Mouse (Mus musculus) frontal cortex, adult 2 months (tissue): Measurements from ENCODE around the gene Prss44. TPM values are rescaled to one million over a fixed set of nuclear protein-coding genes. Genes with fewer than 3 reads are reported as not detected.
"Not testable (repeated sequence)": the region's sequence is repeated elsewhere in the genome, so short reads cannot be mapped to it uniquely, and the experiment has no call there.

Experiments
- DNase-seq, 2 experiments: peaks; one replicate each; pipeline ENCODE4 v3.0.0; 2022; ENCODE audit warnings: low spot score in 1 of 2; ENCODE audit errors: extremely low spot score in 1 of 2
- polyA plus RNA-seq: library from polyadenylated mRNA; depleted of rRNA; stranded (reverse); fragments of >200 nt; gene quantifications from 2 replicates; pipeline ENCODE4 v1.2.3, GENCODE M21; 2012; rRNA removed

The Prss44 gene
- not detected in 2 replicates for polyA plus RNA-seq

DNA sequence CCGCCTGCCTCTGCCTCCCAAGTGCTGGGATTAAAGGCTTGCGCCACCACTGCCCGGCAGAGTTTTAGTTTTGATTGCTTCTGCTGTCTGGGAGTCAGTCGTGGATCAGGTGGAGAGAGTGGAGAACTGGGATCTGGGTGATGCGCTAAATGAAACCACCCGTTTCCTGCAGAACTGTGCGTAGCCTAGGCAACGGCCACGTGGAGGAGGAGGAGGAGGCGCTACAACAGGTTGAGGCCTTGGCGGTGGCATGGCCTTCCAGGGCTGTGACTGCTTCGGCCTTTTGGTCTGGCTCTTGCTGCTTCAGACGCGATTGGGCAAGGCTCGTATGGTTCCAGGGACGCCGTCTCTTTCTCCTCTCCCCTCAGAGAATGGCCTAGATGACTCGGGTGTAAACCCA is at the start of gene Prss44:
TSS of gene Prss44 (plus strand) at position 206 of the 400 bp plus-strand sequence.
- no peak for DNase-seq

- DNase-seq = no peak
These were observed 41.5 kb upstream of the Prss44 start for GRCm38 (mm10) chr9:110772336-110772735.

- no peak for DNase-seq
These were observed 39.2 kb upstream of the Prss44 start for GRCm38 (mm10) chr9:110774403-110775268.

GRCm38 (mm10) chr9:110775269-110776022 is 38.3 kb upstream of the Prss44 start:
- no peak for DNase-seq

- DNase-seq = no peak
These were observed 35.7 kb upstream of the Prss44 start for GRCm38 (mm10) chr9:110778100-110778499.

GRCm38 (mm10) chr9:110778559-110778958 is 35.2 kb upstream of the Prss44 start:
- DNase-seq = no peak

DNA sequence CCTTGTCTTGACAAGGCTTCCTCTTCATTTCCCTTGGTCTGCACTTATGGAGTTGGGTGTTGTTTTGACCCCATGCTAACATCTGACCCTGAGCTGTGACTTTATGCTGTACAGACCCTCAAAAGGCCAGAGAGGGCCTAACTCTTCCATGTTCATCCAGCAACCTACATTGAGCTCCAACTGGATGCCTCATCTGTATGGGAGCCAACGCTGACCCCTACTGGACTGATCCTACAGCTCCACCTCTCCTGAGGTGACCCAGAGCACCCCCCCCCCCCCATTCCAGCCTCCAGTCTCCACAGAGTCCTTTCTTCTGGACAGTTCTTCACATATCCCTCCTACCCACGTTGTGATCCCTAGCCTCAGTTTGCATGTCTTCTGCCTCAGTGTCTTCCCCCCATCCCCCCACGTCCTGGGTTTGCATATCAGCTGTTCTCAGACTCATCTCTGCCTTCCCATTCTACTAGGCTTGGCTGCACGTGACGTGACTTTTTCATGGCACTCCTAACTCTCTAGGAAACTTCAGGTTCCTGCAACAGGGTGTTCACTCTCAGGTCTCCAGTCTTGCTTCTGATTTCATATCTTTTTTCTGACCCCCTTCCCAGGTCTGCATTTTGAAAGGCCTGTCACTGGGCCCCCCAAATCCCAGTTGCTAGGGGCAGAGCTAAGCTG is 34.4 kb upstream of the Prss44 start:
- no peak for DNase-seq

DNA sequence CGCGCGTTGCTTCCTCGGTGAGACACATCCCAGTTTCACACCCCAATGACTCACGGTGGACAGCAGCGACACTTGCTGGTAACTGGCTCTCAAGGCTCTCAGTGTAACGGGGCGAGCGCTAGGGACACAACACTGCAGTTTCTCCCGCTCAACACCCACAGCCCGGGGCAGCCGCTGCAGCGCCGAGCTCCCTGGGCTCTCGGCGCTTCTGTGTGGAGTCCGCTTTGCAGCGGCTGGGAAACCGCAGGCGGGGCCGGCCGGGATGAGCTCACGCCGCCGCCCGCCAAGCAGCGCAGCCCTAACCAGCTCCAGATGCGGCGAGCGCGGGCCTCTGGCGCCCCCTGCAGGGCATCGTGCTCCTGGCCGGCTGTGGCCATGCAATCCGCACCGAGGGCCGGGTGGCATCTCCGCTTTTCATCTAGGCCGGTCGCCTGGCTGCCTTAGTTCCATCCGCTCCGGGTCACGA is 32.5 kb upstream of the Prss44 start:
- peak; percentile 76 to 97 for DNase-seq

DNA sequence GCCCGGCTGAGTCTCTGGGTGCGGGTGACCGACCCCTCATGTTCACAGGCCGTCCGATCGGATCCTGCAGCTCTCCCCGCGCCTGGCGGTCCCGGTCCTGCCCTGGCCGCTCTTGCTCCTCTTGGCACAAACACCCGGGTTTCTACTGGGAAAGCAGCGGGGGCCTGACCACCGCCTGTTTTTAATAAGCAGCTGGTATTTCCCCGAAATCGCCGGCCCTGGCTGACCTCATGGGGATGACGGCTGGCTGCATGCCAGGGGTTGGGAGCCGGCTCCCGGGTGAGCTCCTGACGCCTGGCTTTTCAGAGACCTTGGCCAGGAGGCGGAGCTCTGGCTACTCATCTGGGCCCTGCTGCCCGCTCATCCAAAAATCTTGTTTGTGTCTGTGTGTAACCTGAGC is 32.1 kb upstream of the Prss44 start:
- peak; percentile 36 to 72 for DNase-seq

DNA sequence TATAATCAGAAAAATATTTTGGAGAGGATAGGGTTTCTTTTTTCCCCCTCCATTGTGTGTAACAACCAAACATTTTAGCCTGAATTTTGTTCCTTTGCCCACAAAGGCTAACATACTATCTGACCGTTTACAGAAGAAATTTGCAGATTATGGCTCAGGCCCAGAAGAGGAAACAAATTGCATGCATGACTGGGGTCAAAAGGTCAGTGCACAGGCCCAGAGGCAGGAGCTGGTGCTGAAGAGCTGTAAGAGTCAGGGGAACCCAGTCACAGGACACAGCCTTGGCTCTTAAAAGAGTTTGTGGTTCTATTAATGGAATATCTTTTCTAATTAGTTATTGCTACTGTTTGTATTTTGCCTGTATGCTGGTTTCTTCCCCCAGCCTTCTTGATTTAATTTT is 30.2 kb upstream of the Prss44 start:
- DNase-seq = no peak

DNA sequence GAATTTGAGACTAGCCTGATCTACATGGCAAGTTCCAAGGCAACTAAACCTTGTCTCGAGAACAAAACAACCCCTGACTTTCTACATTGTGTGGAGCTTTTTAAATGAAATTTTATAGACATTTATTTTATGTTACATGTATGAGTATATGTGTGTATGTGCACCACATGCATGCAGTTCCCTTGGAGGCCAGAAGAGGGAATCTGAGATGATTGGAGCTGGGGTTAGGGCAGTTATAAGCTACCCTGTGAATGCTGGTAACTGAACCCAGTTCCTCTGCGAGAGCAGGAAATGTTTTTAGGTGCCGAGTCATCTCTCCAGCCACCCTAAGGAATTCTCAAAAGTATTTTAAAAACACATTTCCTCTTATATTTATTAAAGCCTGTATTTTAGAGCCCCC is 25.6 kb upstream of the Prss44 start:
- no peak for DNase-seq

DNA sequence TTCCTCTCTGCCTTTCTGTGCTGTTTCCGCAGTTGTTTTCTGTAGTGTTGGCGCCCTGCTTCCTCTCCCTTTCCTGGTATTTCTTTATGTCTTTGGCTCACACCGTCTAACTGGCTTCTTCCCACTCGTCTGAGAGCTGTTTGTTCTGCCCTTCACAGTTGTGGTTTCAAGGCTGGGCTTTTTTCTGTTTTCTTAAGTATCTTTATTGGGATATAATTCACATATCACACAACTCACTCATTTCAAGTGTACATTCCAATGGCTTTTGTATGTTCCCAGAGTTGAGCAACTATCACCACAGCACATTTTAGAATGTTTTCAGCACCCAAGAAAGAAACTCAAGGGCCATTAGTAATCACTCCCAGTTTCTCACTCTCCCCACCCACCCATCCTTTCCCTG is 23.3 kb upstream of the Prss44 start:
- DNase-seq = no peak

DNA sequence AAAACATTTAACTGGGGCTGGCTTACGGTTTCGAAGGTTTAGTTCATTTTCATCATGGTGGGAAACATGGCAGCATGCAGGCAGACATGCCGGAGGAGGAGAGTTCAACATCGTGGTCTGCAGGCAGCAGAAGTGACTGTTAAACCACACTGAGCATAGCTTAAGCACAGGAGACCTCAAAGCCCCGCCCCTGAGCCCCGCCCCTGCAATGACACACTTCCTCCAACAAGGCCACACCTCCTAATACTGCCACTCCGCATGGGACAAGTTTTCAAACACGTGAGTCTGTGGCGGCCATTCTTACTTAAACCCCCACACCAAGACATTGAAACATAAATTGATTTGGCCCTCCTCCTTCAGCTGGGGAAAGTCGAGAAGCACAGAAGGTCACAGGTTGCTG is 16.8 kb upstream of the Prss44 start:
- no peak for DNase-seq

DNA sequence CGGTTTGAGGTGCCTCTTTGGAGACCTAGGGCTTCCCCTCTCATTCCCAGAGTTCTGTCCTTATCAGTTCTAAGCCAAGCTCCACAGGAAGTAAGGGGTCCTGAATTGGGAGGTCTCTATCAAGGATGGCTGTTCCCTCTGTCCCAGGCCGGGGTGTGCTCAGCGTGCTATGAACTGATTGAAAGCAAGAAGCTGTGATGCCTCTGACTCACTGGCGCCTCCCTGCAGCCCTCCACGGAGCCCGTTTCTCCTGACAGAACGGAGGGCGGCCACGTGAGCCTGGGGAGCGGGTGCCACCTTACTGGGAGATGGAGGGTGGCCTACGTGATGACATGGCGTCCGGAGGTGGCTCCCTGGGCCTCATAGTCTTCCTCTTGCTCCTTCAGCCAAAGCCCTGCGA is 15.9 kb upstream of the Prss44 start, which contains the start of gene Prss42:
TSS of gene Prss42 (plus strand) at position 301 of the 400 bp plus-strand sequence.
- no peak for DNase-seq

- no peak for DNase-seq
These were observed 12.8 kb upstream of the Prss44 start for GRCm38 (mm10) chr9:110800834-110801479.

- DNase-seq = no peak
These were observed 10.5 kb upstream of the Prss44 start for GRCm38 (mm10) chr9:110803294-110803693.

GRCm38 (mm10) chr9:110810051-110810450 is 3.7 kb upstream of the Prss44 start:
- peak in 1 of 2 experiments; percentile 23 for DNase-seq

GRCm38 (mm10) chr9:110820546-110820945 is 6.8 kb downstream of the Prss44 start:
- not testable (repeated sequence) for DNase-seq

- no peak for DNase-seq
These were observed 7.6 kb downstream of the Prss44 start for GRCm38 (mm10) chr9:110821436-110821835.

- DNase-seq = no peak
These were observed 11.6 kb downstream of the Prss44 start for GRCm38 (mm10) chr9:110825426-110825825.
